Mouse (Mus musculus) left cerebral cortex, postnatal 14 days (tissue): ENCODE measurements around the gene Wdr77. TPM values are rescaled to one million over a fixed set of nuclear protein-coding genes. Genes with fewer than 3 reads are reported as not detected.
"Not testable (repeated sequence)": the region's sequence is repeated elsewhere in the genome, so short reads cannot be mapped to it uniquely, and the experiment has no call there.

ENCODE experiments used
- DNase-seq, 2 experiments: peaks; one replicate each; pipeline ENCODE4 v3.0.0; 2021 to 2022; ENCODE audit warnings: low spot score in 2 of 2, mixed read lengths in 1 of 2
- intact Hi-C: fragments of 180-260 bp; cut with DNase I; formaldehyde crosslinking; loops from one replicate; pipeline ENCODE4 v1.15.1; 2025
- long read RNA-seq, 2 experiments: library from polyadenylated mRNA; stranded (forward); transcript quantifications; one replicate each; pipeline ENCODE4 v2.0.0; 2021
- total RNA-seq, 2 experiments: library from RNA; stranded (reverse); gene quantifications; 2 replicates each; pipeline ENCODE4 v1.2.3; 2021

The Wdr77 gene
- 10 to 100 TPM; 54.6 to 61.6 TPM for total RNA-seq
- long read RNA-seq, experiment 1, transcript Wdr77-201 (10 exons, 3,682 nt), result major isoform, 73 of 96 reads
- long read RNA-seq, experiment 1, partial matches to known transcripts, result 7 of 96 reads
- long read RNA-seq, experiment 1, other reads (novel, unspliced or antisense), result 16 of 96 reads
- long read RNA-seq, experiment 2, transcript Wdr77-201 (10 exons, 3,682 nt), result major isoform, 62 of 81 reads
- long read RNA-seq, experiment 2, partial matches to known transcripts, result 3 of 81 reads
- long read RNA-seq, experiment 2, other reads (novel, unspliced or antisense), result 16 of 81 reads

- peak; percentile 95 to 97 for DNase-seq
- intact Hi-C loops, result no loop called here
Observed at GRCm38 (mm10) chr3:105958974-105959580, at the start of gene Wdr77. TSS of gene Wdr77 (plus strand) at chr3:105959369.

- DNase-seq, result no peak
- intact Hi-C loops, result no loop called here
Observed at GRCm38 (mm10) chr3:105910519-105911190, 48.5 kb upstream of the Wdr77 start.

DNA sequence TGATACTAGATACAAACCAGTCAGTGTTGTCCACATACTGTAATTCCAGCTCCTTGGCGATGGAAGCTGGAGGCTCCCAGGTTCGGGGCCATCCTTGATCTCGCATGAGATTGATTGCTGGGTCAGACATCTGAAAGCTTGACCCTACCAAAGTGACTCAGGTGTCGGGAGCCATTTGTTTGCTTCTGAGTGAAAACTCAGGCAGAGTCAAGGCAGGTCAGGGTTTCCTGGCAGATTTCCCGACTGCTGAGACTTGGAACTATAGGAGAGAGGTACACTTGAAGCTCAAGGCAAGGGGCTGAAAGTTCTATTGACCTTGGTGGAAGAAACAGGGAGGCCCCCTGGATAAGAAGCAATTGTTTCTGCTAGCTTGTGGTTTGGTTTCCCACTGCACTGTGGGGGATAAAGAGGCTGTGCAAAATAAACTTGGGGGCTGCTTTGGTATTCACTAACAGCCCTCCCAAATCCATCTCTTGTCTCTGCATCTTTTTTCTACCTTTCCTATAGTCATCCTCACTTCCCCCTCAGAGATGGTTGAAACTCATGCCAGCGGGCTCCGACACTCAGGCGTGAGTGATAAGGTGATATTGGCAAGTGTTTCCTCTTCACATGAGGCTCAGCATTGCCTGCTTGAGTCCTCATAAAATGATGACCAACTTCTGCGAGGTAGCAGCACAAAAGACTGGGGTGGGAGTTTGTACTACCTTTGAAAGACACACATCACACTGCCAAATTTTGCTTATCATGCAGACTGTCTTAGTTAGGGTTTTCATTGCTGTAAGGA is 46.9 kb upstream of the Wdr77 start:
- intact Hi-C loops, result no loop called here
- DNase-seq, result no peak

- intact Hi-C loops, result no loop called here
- DNase-seq, result no peak
Observed at GRCm38 (mm10) chr3:105913839-105914681, 45.1 kb upstream of the Wdr77 start.

DNA sequence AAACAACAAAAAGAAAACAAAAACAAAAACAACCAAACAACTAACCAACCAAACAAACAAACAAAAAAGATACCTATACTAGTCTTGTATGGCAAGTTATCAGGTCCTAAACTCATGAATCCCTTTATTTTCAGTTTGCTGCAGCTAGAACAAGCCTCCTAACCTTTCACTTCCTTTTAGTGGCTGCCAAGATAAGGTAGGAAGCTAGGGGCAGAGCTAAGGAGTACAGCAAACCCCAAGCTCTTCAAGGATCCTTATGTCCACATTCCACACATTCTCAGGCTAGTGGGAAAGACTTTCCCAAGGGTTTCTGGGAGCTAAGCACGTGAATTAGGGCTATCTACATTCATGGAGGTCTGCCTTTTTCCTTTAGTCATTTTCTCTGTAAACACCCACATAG is 43.9 kb upstream of the Wdr77 start:
- intact Hi-C loops, result no loop called here
- DNase-seq, result no peak

DNA sequence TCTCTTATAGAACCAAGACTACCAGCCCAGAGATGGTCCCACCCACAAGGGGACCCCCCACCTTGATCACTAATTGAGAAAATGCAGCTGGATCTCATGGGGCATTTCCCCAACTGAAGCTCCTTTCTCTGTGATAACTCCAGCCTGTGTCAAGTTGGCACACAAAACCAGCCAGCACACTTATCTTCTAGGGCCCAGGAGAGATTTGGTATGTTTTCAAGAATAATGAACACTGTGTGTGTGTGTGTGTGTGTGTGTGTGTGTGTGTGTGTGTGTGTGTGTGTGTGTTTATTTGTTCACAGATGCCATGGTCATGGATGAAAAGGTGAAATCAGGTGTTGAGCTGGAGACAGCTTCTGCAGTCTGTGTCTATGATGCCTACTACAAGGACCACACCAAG is 42.7 kb upstream of the Wdr77 start:
- intact Hi-C loops, DNase-seq: not testable (repeated sequence)

DNA sequence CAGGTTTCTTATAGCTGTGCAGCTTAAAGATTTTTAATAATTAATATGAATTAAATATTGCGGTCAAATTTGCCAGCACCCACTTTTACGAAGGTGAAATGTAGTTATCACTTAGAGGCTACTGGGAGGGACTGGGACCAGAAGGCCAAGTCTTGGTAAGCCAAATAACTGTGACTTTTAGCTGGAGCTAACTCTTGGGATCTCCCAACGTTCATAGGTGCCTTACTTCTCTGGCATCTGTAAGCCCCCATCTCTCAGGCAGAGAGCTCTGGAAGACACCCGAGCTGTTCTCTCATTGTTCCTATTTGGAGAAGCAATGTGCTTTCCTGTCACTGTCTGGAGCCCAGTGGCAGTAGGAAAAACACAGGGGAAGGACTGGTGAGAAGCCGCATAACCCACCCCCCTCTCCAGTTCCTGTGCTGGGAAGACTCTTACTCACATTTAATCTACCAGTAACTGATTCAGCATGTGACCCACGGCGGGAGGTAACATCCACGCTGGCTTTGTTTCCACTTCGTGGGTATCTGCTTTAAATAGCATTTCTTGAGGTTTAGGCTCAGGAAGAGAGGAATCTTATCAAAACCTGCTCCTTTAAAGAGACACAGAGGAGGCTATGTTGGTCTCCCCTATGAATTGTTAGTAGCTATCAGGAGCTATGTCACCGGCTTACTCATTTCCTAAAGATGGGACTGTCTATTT is 41.4 kb upstream of the Wdr77 start:
- intact Hi-C loops, result no loop called here
- DNase-seq, result no peak

DNA sequence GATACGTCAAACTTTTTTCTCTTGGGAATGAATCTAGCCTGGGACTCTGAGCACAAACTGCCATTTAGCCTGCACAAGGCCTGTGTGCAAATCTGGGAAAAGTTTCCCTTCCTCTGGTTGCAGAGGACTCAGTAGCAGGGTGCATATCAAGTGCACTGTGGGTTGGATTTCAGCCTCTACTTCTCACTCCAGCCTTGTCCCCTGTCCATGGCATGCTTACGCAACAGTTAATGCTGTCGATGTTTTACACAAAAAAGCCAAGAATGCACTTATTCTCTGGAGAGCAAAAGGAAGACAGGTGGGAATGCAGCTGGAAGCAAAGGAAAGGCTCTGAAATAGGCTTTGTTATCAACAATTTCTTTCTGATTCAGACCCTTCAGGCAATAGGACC is 40.8 kb upstream of the Wdr77 start:
- no peak for DNase-seq
- intact Hi-C loops, result no loop called here

GRCm38 (mm10) chr3:105920743-105921142 is 38.4 kb upstream of the Wdr77 start:
- intact Hi-C loops, DNase-seq: not testable (repeated sequence)

- intact Hi-C loops, result no loop called here
Observed at GRCm38 (mm10) chr3:105921959-105922358, 37.2 kb upstream of the Wdr77 start.

DNA sequence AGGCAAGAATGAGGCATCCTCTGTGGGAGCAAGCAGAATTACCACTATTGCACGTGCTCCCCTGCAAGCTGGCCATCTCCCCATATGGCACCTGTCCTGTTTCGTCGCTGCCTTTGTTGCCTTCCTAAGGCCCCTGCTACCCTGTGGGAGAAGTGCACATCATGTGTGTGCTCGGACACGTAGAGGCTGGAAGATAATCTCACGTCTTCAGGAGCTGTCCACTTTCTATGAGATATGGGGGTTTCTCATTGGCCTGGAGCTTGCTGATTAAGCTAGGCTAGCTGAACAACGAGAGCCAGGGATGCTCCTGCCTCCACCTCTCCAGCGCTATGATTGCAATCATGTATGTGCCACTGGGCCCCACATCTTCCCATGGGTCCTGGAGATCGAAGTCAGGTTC is 34.6 kb upstream of the Wdr77 start:
- intact Hi-C loops, result no loop called here
- no peak for DNase-seq

More at GRCm38 (mm10) chr3:105921959-105922358, 37.2 kb upstream of the Wdr77 start:
- DNase-seq, result no peak

GRCm38 (mm10) chr3:105927561-105928194 is 31.5 kb upstream of the Wdr77 start:
- no peak for DNase-seq
- intact Hi-C loops, result no loop called here

DNA sequence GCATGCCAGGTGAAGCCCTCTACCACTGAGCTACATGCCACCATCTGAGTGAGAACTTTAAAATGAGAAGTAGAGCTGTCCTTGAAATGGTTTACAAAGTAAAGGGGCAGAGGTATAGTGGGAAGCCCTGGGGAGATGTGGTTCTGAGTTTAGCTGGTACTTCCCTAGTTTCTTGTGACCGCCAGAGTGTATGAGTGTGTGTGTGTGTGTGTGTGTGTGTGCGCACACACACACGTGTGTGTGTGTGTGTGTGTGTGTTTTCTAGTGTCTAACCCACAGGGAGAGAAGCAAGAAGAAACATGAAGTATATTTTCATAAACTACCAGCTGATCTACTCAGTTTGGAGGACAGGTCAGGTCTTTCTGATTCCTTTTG is 31.0 kb upstream of the Wdr77 start:
- DNase-seq, result no peak
- intact Hi-C loops, result no loop called here

GRCm38 (mm10) chr3:105928781-105929180 is 30.4 kb upstream of the Wdr77 start:
- no peak for DNase-seq
- intact Hi-C loops, result no loop called here

GRCm38 (mm10) chr3:105929821-105930220 is 29.3 kb upstream of the Wdr77 start:
- intact Hi-C loops, result no loop called here

DNA sequence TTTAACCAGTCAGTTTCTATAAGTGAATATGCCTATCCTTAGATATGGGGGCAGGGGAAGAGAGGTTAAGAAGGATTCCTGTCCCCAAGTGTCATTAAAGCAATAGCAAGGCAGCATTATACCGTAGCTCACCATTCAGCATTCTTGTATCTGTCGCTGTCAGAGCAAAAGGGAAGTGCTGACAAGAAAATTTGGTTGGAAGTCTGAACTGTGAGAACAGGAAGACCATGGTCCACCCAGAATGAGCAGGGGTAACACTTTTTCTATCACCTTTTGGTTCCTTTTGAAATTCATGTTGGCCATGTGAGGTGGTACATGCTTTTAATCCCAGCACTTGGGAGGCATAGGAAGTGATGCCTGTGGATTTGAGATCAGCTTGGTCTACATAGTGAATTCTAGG is 28.1 kb upstream of the Wdr77 start:
- no peak for DNase-seq
- intact Hi-C loops, result no loop called here

More at GRCm38 (mm10) chr3:105929821-105930220, 29.3 kb upstream of the Wdr77 start:
- no peak for DNase-seq

GRCm38 (mm10) chr3:105932240-105933071 is 26.7 kb upstream of the Wdr77 start, which contains the start of gene I830077J02Rik:
TSS of gene I830077J02Rik (minus strand) at chr3:105932664.
- intact Hi-C loops, result no loop called here
- no peak for DNase-seq
